Mouse (Mus musculus) CH12.LX (cell line): ENCODE data around the gene Aspdh. TPM values are rescaled to one million over a fixed set of nuclear protein-coding genes. Genes with fewer than 3 reads are reported as not detected.

Source experiments
- DNase-seq: peaks from one replicate; pipeline ENCODE4 v3.0.0-alpha.2; 2013; ENCODE audit errors: extremely low read depth
- H3K27ac ChIP-seq: 2 replicates; pipeline ENCODE4 v1.5.1; 2012; ENCODE audit warnings: low read depth, mild to moderate bottlenecking, control low read depth, moderate library complexity; ENCODE audit not compliant: insufficient read depth
- H3K27me3 ChIP-seq: replicated peaks from 2 replicates; pipeline ENCODE3; 2012; ENCODE audit warnings: inconsistent platforms
- H3K36me3 ChIP-seq, 2 experiments: replicated peaks in 1 of 2; 2 replicates each; pipeline versions ENCODE3 to v1.6.1; 2012; ENCODE audit warnings: inconsistent platforms in 1 of 2, low read length in 1 of 2, mild to moderate bottlenecking in 1 of 2, mixed read lengths in 1 of 2, moderate library complexity in 1 of 2; ENCODE audit not compliant: control insufficient read depth in 1 of 2, insufficient read depth in 1 of 2
- H3K4me1 ChIP-seq, 2 experiments: 2 replicates each; pipeline ENCODE4 v1.6.1; 2012; ENCODE audit warnings: inconsistent platforms in 1 of 2, moderate library complexity in 1 of 2; ENCODE audit not compliant: insufficient read depth in 2 of 2, control insufficient read depth in 1 of 2
- H3K4me2 ChIP-seq: 2 replicates; pipeline ENCODE4 v1.6.1; 2012; ENCODE audit warnings: low read depth, mild to moderate bottlenecking, control low read depth; ENCODE audit not compliant: poor library complexity, insufficient read depth, severe bottlenecking
- H3K4me3 ChIP-seq, 3 experiments: fragments of 150-350 bp in 1 of 3; sonication (generic) in 1 of 3; replicated peaks in 1 of 3; 2 replicates each; pipeline versions ENCODE3 to v1.5.1; 2011 to 2012; ENCODE audit warnings: low read depth in 2 of 3, low read length in 2 of 3, mild to moderate bottlenecking in 2 of 3, moderate library complexity in 2 of 3, control low read depth in 1 of 3, improper control_type of control experiment in 1 of 3, inconsistent platforms in 1 of 3, mixed read lengths in 1 of 3; ENCODE audit not compliant: poor library complexity in 1 of 3
- H3K79me2 ChIP-seq: replicated peaks from 2 replicates; pipeline ENCODE4 v1.6.1; 2012; ENCODE audit warnings: mild to moderate bottlenecking, moderate library complexity; ENCODE audit not compliant: control insufficient read depth, poor library complexity, insufficient read depth, severe bottlenecking; ENCODE audit errors: extremely low read depth
- H3K9ac ChIP-seq: 2 replicates; pipeline ENCODE4 v1.6.1; 2012; ENCODE audit warnings: low read depth, mild to moderate bottlenecking, control low read depth, moderate library complexity; ENCODE audit not compliant: insufficient read depth
- H3K9me3 ChIP-seq: replicated peaks from 2 replicates; pipeline ENCODE3; 2012; ENCODE audit warnings: low read length, inconsistent platforms, mixed read lengths
- CHD1 ChIP-seq: IDR thresholded peaks from 2 replicates; pipeline ENCODE4 v1.6.1; 2012; ENCODE audit warnings: low read depth, low read length, improper control_type of control experiment, inconsistent platforms
- CTCF ChIP-seq, 2 experiments: IDR thresholded peaks in 1 of 2; conservative IDR thresholded peaks in 1 of 2; 2 replicates each; pipeline ENCODE4 v1.5.1; 2011 to 2012; ENCODE audit warnings: low read depth in 2 of 2, low read length in 2 of 2, improper control_type of control experiment in 1 of 2, inconsistent platforms in 1 of 2, mild to moderate bottlenecking in 1 of 2, moderate library complexity in 1 of 2
- E2F4 ChIP-seq: IDR thresholded peaks from 2 replicates; pipeline ENCODE4 v1.6.1; 2011; ENCODE audit warnings: low read depth, low read length, improper control_type of control experiment; ENCODE audit not compliant: insufficient replicate concordance
- ELF1 ChIP-seq: IDR thresholded peaks from 2 replicates; pipeline ENCODE4 v1.6.1; 2014; ENCODE audit warnings: low read depth, mild to moderate bottlenecking, inconsistent platforms, low read length, improper control_type of control experiment
- EP300 ChIP-seq: IDR thresholded peaks from 2 replicates; pipeline ENCODE4 v1.6.1; 2011; ENCODE audit warnings: low read length, improper control_type of control experiment
- GABPA ChIP-seq: IDR thresholded peaks from 2 replicates; pipeline ENCODE4 v1.6.1; 2012; ENCODE audit warnings: low read depth, low read length, improper control_type of control experiment, inconsistent platforms; ENCODE audit not compliant: insufficient replicate concordance
- IRF4 ChIP-seq: IDR thresholded peaks from 2 replicates; pipeline ENCODE4 v1.6.1; 2014; ENCODE audit warnings: low read depth, mild to moderate bottlenecking, inconsistent platforms, low read length, improper control_type of control experiment
- JUN ChIP-seq: IDR thresholded peaks from 2 replicates; pipeline ENCODE4 v1.6.1; 2011; ENCODE audit warnings: low read depth, mild to moderate bottlenecking, low read length, improper control_type of control experiment, moderate library complexity; ENCODE audit not compliant: insufficient read depth
- JUND ChIP-seq: conservative IDR thresholded peaks from 2 replicates; pipeline ENCODE4 v1.6.1; 2011; ENCODE audit warnings: low read depth, low read length, improper control_type of control experiment
- KAT2A ChIP-seq: IDR thresholded peaks from 2 replicates; pipeline ENCODE4 v1.6.1; 2012; ENCODE audit warnings: low read length, improper control_type of control experiment, inconsistent platforms; ENCODE audit not compliant: insufficient replicate concordance
- MEF2A ChIP-seq: IDR thresholded peaks from 2 replicates; pipeline ENCODE4 v1.6.1; 2014; ENCODE audit warnings: low read depth, mild to moderate bottlenecking, inconsistent platforms, low read length, improper control_type of control experiment, borderline replicate concordance
- MXI1 ChIP-seq: IDR thresholded peaks from 2 replicates; pipeline ENCODE4 v1.6.1; 2011; ENCODE audit warnings: mild to moderate bottlenecking, low read depth, low read length, improper control_type of control experiment
- NELFE ChIP-seq: IDR thresholded peaks from 2 replicates; pipeline ENCODE4 v1.6.1; 2011; ENCODE audit warnings: low read depth, low read length, improper control_type of control experiment
- NRF1 ChIP-seq: IDR thresholded peaks from 2 replicates; pipeline ENCODE4 v1.6.1; 2014; ENCODE audit warnings: low read depth, mild to moderate bottlenecking, inconsistent platforms, low read length, improper control_type of control experiment, moderate library complexity
- POLR2A ChIP-seq: IDR thresholded peaks from 2 replicates; pipeline ENCODE4 v1.6.1; 2011; ENCODE audit warnings: low read depth, mild to moderate bottlenecking, improper control_type of control experiment, low read length
- POLR2AphosphoS2 ChIP-seq: IDR thresholded peaks from 2 replicates; pipeline ENCODE4 v1.6.1; 2011; ENCODE audit warnings: low read depth, low read length, improper control_type of control experiment
- RCOR1 ChIP-seq: conservative IDR thresholded peaks from 2 replicates; pipeline ENCODE4 v1.6.1; 2012; ENCODE audit warnings: low read depth, mild to moderate bottlenecking, inconsistent platforms, low read length, improper control_type of control experiment
- SMC3 ChIP-seq: IDR thresholded peaks from 2 replicates; pipeline ENCODE4 v1.6.1; 2011; ENCODE audit warnings: low read depth, low read length, improper control_type of control experiment
- TBP ChIP-seq: conservative IDR thresholded peaks from 2 replicates; pipeline ENCODE4 v1.6.1; 2011; ENCODE audit warnings: low read depth, low read length, improper control_type of control experiment
- USF1 ChIP-seq: IDR thresholded peaks from 2 replicates; pipeline ENCODE4 v1.6.1; 2014; ENCODE audit warnings: low read depth, mild to moderate bottlenecking, inconsistent platforms, low read length, improper control_type of control experiment
- ZC3H11A ChIP-seq: IDR thresholded peaks from 2 replicates; pipeline ENCODE4 v1.6.1; 2012; ENCODE audit warnings: low read depth, mild to moderate bottlenecking, inconsistent platforms, low read length, improper control_type of control experiment
- ZKSCAN1 ChIP-seq: IDR thresholded peaks from 2 replicates; pipeline ENCODE4 v1.6.1; 2012; ENCODE audit warnings: low read depth, inconsistent platforms, low read length, improper control_type of control experiment, borderline replicate concordance
- dilution Hi-C: fragments of 300-500 bp; cut with MboI; formaldehyde crosslinking; loops from 2 replicates; pipeline ENCODE4 v1.14.3; 2020; ENCODE audit warnings: low sequenced_read_pairs; ENCODE audit not compliant: extremely low pct_unique_long_range_greater_than_20kb, extremely low pct_ligation_motif_present
- in situ Hi-C: fragments of 300-500 bp; cut with MboI; formaldehyde crosslinking; loops from 3 replicates; pipeline ENCODE4 v1.14.3; 2019; ENCODE audit warnings: low sequenced_read_pairs, low pct_ligation_motif_present, low pct_unique_long_range_greater_than_20kb, mixed read lengths
- polyA plus RNA-seq: library from polyadenylated mRNA; unstranded; fragments of >175 nt; gene quantifications from 2 replicates; pipeline ENCODE4 v1.2.1, GENCODE M21; 2012; ENCODE audit warnings: low read depth; ENCODE audit not compliant: insufficient read length
- total RNA-seq, 2 experiments: library from RNA; depleted of rRNA; stranded (reverse); fragments of 300-350 nt in 1 of 2; fragments of >200 nt in 1 of 2; gene quantifications; 2 replicates each; pipeline ENCODE4 v1.2.3; 2012 to 2014

The Aspdh gene
- total and polyA plus RNA-seq, 3 experiments, result not detected

- in situ Hi-C loops, result loop anchor here (10.0 kb wide), 1 partner anchor 98 kb away; the partner anchor contains the start of genes 1700008O03Rik and Syt3
- no peak overlapping the region for H3K9ac ChIP-seq
- dilution Hi-C loops, result no loop called here
- TF ChIP-seq POLR2AphosphoS2, result no peak
- no peak for TF ChIP-seq EP300
- TF ChIP-seq CTCF (conservative IDR thresholded peaks at IDR 0.05 in 1 of 2, IDR thresholded peaks at IDR 0.05 in 1 of 2; ENCODE audit: low read depth in 2 of 2, low read length in 2 of 2), result no peak
- TF ChIP-seq RCOR1, result no peak
- TF ChIP-seq SMC3, result no peak
- no peak for TF ChIP-seq TBP
- TF ChIP-seq MXI1, result no peak
- TF ChIP-seq NRF1, result no peak
- TF ChIP-seq JUND, result no peak
- no peak for TF ChIP-seq ELF1
- no peak for TF ChIP-seq MEF2A
- no peak for TF ChIP-seq GABPA
- no peak for TF ChIP-seq ZKSCAN1
- TF ChIP-seq NELFE, result no peak
- TF ChIP-seq, all 38 proteins: peak for 0
- peaks cover 0 to 22% of the 10 kb centered on the region in 2 experiments for H3K36me3 ChIP-seq
- no peak overlapping the region for H3K4me3 ChIP-seq
- no peak overlapping the region for H3K27ac ChIP-seq
- no peaks in the 10 kb centered on the region for H3K79me2 ChIP-seq
- H3K4me1 ChIP-seq, result no peaks in the 10 kb centered on the region
- H3K4me2 ChIP-seq, result no peak overlapping the region
- peaks cover 40% of the 10 kb centered on the region for H3K27me3 ChIP-seq
- no peak for DNase-seq
- H3K9me3 ChIP-seq, result no peaks in the 10 kb centered on the region
Measured at GRCm38 (mm10) chr7:44482836-44483435, 17.7 kb downstream of the Aspdh start.

- TF ChIP-seq JUN (no peak), CTCF (conservative IDR thresholded peaks at IDR 0.05 in 1 of 2, IDR thresholded peaks at IDR 0.05 in 1 of 2; ENCODE audit: low read depth in 2 of 2, low read length in 2 of 2) (no peak), ZC3H11A (no peak), EP300 (no peak), CHD1 (no peak), ELF1 (no peak), USF1 (no peak), E2F4 (no peak), KAT2A (no peak), IRF4 (no peak), POLR2A (no peak)
- TF ChIP-seq, all 38 proteins: peak for 0
- in situ Hi-C loops (loop anchor here (10.0 kb wide), 1 partner anchor 99 kb away; the partner anchor contains the start of genes 1700008O03Rik and Syt3), dilution Hi-C loops (no loop called here)
- Histone ChIP-seq H3K4me1 (no peaks in the 10 kb centered on the region), H3K79me2 (no peaks in the 10 kb centered on the region), H3K4me2 (no peak overlapping the region), H3K9ac (no peak overlapping the region), H3K4me3 (no peak overlapping the region), H3K36me3 (peaks cover 3 to 32% of the 10 kb centered on the region in 2 experiments), H3K9me3 (no peaks in the 10 kb centered on the region), H3K27me3 (peaks cover 31% of the 10 kb centered on the region), H3K27ac (no peak overlapping the region)
- DNase-seq, result no peak
Measured at GRCm38 (mm10) chr7:44484109-44484508, 18.9 kb downstream of the Aspdh start.
